Mouse (Mus musculus) midbrain, embryonic 13.5 days (tissue): ENCODE data around the gene Scaf1. TPM values are rescaled to one million over a fixed set of nuclear protein-coding genes. Genes with fewer than 3 reads are reported as not detected.

Source experiments
- ATAC-seq: fragments of 200-750 bp; cut with Nextera tagmentation; 2 replicates; pipeline ENCODE4 v1.8.0; 2017; ENCODE audit warnings: mild to moderate bottlenecking, moderate TSS enrichment, moderate library complexity
- H3K27ac ChIP-seq: fragments of 300-500 bp; sonication (generic); 2 replicates; pipeline ENCODE4 v1.5.1; 2015; ENCODE audit warnings: inconsistent platforms, mild to moderate bottlenecking, moderate library complexity
- H3K27me3 ChIP-seq: fragments of 300-500 bp; sonication (generic); 2 replicates; pipeline ENCODE4 v1.6.1; 2015; ENCODE audit warnings: mild to moderate bottlenecking, inconsistent platforms
- H3K36me3 ChIP-seq: fragments of 300-500 bp; sonication (generic); 2 replicates; pipeline ENCODE4 v1.6.1; 2015; ENCODE audit warnings: mild to moderate bottlenecking, inconsistent platforms
- H3K4me1 ChIP-seq: fragments of 300-500 bp; sonication (generic); replicated peaks from 2 replicates; pipeline ENCODE4 v1.6.1; 2015; ENCODE audit warnings: inconsistent platforms
- H3K4me2 ChIP-seq: fragments of 300-500 bp; sonication (generic); replicated peaks from 2 replicates; pipeline ENCODE4 v1.6.1; 2015; ENCODE audit warnings: moderate library complexity, mild to moderate bottlenecking, inconsistent platforms
- H3K4me3 ChIP-seq: fragments of 300-500 bp; sonication (generic); replicated peaks from 2 replicates; pipeline ENCODE4 v1.5.1; 2015; ENCODE audit warnings: mild to moderate bottlenecking, inconsistent platforms
- H3K9ac ChIP-seq: fragments of 300-500 bp; sonication (generic); replicated peaks from 2 replicates; pipeline ENCODE4 v1.6.1; 2015; ENCODE audit warnings: mild to moderate bottlenecking, inconsistent platforms
- H3K9me3 ChIP-seq: fragments of 300-500 bp; sonication (generic); 2 replicates; pipeline ENCODE4 v1.6.1; 2016; ENCODE audit warnings: mild to moderate bottlenecking, inconsistent platforms
- WGBS: fragments of 180-500 bp; shearing (Covaris S2); methylation state at CpG from one replicate; pipeline ENCODE4 v1.1.7; 2015; 5-methylcytosine and 5-hydroxymethylcytosine counted together
- polyA plus RNA-seq: library from polyadenylated mRNA; unstranded; fragments of >200 nt; fragmentation: Nextera tagmentation; extraction: Ambion mirVana; gene quantifications from 2 replicates; pipeline ENCODE4 v1.2.1, GENCODE M21; 2015

Scaf1 gene
- polyA plus RNA-seq, 1 experiment from 2014 or later, result 47.7 TPM

DNA sequence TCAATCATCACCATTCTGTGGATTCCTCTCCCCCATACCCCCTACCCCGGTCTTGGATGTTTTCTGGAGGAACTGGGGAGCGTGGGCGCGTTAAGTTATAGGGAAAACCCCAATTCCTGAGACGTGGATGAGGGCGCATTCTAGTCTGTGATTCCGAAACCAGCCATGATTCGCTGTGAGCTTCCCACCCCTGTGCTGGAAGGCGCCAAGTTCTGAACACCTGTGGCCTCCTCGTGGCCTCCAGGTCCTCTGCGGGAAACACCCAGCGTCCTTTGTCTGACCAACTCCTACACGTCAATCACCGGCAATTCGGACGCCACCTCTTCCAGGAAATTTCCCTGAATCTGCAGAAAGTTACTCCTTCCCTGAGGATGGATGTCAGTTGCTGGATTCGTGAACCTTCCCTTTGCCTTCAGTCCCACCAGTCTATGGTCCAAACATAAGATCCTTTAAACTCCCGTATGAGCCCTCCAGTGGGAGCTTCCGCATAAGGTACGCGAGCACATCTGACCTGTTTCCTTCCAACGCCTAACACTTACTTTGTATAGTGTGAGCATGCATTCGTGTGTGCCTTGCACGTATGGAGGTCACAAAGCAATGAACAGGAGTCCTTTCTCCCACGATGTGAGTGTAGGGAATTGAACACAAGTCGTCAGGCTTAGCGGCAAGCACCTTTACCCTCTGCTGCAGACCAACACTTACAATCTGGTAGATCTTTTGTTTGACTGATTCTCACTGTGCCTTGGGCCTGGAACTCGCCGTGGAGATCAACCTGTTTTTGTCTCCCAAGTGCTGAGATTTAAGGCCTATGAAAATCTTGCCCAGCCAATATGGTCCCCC lies 29.1 kb downstream of the Scaf1 start:
- no peaks in the 10 kb centered on the region for H3K27me3 ChIP-seq
- WGBS, result 1% methylated on average over 29 of the region's 29 CpGs

DNA sequence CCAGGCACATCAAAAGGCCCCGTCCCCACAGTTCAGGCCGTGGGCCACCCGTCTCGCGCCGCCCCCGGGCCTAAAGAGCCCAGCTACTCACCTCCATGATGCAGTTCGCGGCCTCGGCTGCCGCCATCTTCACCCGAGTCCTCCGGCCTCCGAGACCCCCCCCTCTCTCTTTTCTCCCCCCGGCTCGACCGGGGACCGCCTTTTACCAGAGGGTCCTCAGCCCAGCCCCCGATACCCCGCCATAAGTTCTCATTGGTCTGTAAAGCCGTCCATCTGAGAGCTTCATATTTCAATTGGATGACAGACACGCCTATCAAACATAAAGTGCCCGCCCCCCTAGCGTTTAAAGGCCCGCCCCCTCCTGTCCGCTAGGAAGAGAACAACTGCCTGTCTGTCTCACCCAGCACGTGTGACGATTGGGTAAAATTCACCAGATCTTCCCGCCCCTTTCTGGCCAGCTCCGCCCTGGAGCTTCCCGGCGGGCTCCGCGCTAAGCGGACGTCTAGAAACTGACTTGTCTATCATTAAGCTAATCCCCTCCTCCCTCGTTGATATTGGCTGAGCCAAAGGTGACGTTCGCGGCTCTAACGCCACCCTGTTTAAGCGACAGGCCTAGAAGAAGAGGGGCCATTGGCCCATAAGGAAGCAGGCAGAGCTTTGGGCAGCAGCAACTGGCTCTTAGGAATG lies 29.8 kb downstream of the Scaf1 start, which contains the start of gene Prmt1:
Gene Prmt1, minus strand, starts transcription at position 377 of the 687 bp plus-strand sequence.
- Histone ChIP-seq H3K9ac (peak within 1 kb of the TSS; percentile 98), H3K27me3 (no peaks in the 10 kb centered on the region), H3K27ac (peak within 1 kb of the TSS; percentile 95), H3K4me3 (peak within 1 kb of the TSS; percentile 94), H3K36me3 (peaks cover 20% of the 10 kb centered on the region), H3K9me3 (no peaks in the 10 kb centered on the region), H3K4me1 (peaks cover 50% of the 10 kb centered on the region), H3K4me2 (peak within 1 kb of the TSS; percentile 86)
- WGBS, result 1% methylated on average over 42 of the region's 42 CpGs
- peak; percentile 98 for ATAC-seq

More for the DNA sequence above, 29.1 kb downstream of the Scaf1 start:
- Histone ChIP-seq H3K4me1 (peaks cover 50% of the 10 kb centered on the region), H3K9ac (peak overlapping the region; percentile 87), H3K9me3 (no peaks in the 10 kb centered on the region), H3K4me3 (peak overlapping the region; percentile 94), H3K36me3 (peaks cover 18% of the 10 kb centered on the region), H3K4me2 (peak overlapping the region; percentile 86), H3K27ac (peak overlapping the region; percentile 93)
- peak; percentile 49 for ATAC-seq

DNA sequence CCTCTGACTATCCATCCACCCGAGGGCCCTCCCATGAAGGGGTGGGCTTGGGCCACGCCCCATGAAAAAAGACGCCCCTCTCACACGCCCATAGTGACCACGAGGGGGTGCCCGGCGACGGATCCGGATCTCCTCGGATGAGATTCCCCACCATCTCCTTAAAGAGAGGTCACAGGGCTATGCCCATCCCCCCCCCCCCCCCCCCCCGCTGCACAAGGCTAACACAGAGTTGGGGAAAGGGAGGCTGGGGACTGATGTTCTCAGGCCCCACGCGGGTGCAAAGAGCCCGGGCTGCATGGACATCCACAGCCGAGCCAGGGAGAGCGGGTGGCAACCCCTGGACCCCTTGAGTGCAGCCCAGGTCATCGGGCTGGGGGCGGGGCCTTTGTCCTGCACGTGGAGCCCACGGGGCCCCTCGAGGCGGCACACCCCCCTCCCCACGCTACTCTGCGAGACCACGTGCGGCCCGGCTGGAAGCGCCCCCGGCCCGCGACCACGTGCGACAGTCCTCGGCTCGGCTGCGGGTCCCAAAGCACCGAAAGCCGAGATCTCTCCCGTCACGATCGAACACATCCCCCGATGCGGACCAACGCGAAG lies 30.5 kb downstream of the Scaf1 start:
- ATAC-seq, result peak; percentile 4
- Histone ChIP-seq H3K36me3 (peaks cover 26% of the 10 kb centered on the region), H3K4me2 (peak overlapping the region; percentile 65), H3K9ac (peak overlapping the region; percentile 98), H3K27ac (peak overlapping the region; percentile 95), H3K27me3 (no peaks in the 10 kb centered on the region), H3K4me1 (peaks cover 50% of the 10 kb centered on the region), H3K9me3 (no peaks in the 10 kb centered on the region), H3K4me3 (peak overlapping the region; percentile 94)
- under 1% methylated on average over 44 of the region's 45 CpGs for WGBS

DNA sequence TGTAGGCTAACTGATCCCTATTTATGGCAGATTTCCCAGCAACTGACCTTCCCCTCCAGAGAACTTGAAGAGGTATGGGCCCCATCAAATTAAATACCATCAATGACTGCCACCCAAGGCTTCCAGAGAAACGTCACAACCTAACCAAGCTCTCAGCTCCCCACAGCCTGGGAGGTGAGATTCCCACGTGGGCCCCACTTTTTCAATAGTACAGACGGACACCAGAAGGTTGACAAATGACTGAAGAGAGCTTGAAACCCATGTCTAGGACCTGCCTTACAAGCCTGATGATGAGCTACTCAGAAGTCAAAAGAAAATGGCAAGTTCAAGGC lies 31.4 kb downstream of the Scaf1 start:
- Histone ChIP-seq H3K36me3 (peaks cover 31% of the 10 kb centered on the region), H3K27me3 (no peaks in the 10 kb centered on the region), H3K9me3 (no peaks in the 10 kb centered on the region), H3K4me3 (peak overlapping the region; percentile 94), H3K27ac (peak overlapping the region; percentile 95; the same call in 1 of the 2 replicates), H3K4me2 (peak overlapping the region; percentile 65), H3K9ac (peak overlapping the region; percentile 52), H3K4me1 (peaks cover 45% of the 10 kb centered on the region)
- WGBS, result 52% methylated on average over 3 of the region's 3 CpGs
- no peak for ATAC-seq

DNA sequence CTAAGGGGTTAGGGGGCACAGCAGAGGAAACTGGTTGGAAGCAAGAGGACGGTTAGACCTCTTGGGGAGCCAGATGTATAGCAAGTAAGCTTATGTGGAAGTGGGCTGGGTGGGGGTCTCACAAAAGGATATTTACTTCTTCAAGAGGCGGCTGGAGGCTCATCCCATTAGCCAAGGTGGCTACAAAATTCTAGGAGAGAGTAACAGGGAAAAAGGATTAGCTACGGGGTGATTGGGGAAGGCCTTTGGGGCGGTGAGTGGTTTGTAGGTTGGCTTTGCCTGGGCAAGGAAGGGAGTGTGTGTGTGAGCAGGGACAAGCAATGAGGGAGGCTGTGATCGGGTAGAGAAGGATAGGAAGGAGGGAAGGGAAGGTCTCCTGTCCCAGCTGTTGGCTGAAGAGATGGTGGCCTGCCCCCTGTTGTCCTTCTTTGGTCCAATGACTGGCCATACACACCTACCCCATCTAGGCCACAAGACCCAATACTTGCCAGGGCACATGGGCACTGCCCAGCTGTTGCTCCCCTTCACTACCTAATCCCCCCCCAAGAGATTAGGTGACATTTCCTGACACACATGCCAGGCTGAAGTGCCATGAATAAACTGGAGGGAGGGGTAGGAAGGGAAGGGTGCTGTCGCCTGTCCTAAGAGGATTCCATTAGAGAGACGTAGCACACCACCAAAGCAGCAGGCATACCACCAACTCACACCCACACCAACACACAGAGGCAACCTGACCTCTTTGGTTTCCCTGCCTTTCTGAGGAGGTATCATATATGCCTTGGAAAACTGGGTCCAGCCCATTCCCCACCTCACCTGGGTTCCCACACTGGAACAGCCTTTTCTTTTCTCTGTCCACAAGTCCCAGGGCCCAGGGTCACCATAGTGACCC lies 32.0 kb downstream of the Scaf1 start:
- H3K27me3 ChIP-seq, result no peaks in the 10 kb centered on the region
- 59% methylated on average over 7 of the region's 7 CpGs for WGBS
- peaks cover 40% of the 10 kb centered on the region for H3K4me1 ChIP-seq
- no peaks in the 10 kb centered on the region for H3K9me3 ChIP-seq
- H3K4me2 ChIP-seq, result peak overlapping the region; percentile 65
- peak overlapping the region; percentile 95 for H3K27ac ChIP-seq
- ATAC-seq, result no peak
- H3K4me3 ChIP-seq, result peak overlapping the region; percentile 94
- H3K36me3 ChIP-seq, result peaks cover 37% of the 10 kb centered on the region
- peak overlapping the region; percentile 52 for H3K9ac ChIP-seq

DNA sequence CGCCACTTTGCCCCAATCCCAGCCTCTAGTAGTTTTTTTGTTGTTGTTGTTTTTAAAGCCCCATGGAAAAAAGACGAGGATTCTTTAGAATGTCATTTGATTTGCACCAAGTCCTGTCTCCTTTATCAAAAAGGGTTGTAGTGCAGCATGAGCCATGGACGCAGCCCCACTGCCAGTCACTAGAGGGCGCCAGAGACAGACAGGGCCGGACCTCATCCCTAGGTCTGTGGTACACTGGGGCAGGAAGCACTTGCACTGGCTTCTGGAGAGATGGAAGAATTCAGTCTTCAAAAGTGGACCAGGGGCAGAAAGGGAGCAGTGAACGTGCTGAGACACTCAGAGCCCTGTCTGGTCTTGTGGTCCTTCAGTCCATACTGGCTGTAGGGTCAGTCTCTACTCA lies 33.1 kb downstream of the Scaf1 start:
- Histone ChIP-seq H3K27me3 (no peaks in the 10 kb centered on the region), H3K4me2 (peak overlapping the region; percentile 65), H3K9me3 (no peaks in the 10 kb centered on the region), H3K4me3 (no peak overlapping the region), H3K4me1 (peaks cover 31% of the 10 kb centered on the region), H3K9ac (no peak overlapping the region), H3K36me3 (peaks cover 48% of the 10 kb centered on the region), H3K27ac (peak overlapping the region; percentile 95; the same call in 1 of the 2 replicates)
- 39% methylated on average over 6 of the region's 6 CpGs for WGBS
- ATAC-seq, result no peak

DNA sequence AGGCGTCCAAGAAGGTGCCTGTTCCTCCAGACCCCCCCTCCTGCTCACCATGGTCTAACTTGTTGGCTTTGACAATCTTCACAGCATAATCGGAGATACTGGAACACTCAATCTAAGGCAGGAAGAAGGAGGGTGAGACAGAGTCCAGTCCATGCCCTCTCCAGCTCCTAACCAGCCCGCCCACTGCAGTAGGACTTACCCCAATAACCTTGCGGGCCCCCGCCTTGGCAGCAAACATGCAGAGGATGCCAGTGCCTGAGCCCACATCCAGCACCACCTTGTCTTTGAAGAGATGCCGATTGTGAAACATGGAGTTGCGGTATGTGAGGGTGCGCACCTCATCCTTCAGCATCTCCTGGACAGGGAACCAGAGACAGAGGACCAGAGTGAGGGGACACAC lies 34.6 kb downstream of the Scaf1 start:
- no peak overlapping the region for H3K4me2 ChIP-seq
- H3K9me3 ChIP-seq, result no peaks in the 10 kb centered on the region
- peaks cover 63% of the 10 kb centered on the region for H3K36me3 ChIP-seq
- WGBS, result 95% methylated on average over 8 of the region's 8 CpGs
- ATAC-seq, result no peak
- no peak overlapping the region for H3K9ac ChIP-seq
- H3K4me1 ChIP-seq, result peaks cover 25% of the 10 kb centered on the region
- H3K27ac ChIP-seq, result no peak overlapping the region
- no peaks in the 10 kb centered on the region for H3K27me3 ChIP-seq
- H3K4me3 ChIP-seq, result no peak overlapping the region

DNA sequence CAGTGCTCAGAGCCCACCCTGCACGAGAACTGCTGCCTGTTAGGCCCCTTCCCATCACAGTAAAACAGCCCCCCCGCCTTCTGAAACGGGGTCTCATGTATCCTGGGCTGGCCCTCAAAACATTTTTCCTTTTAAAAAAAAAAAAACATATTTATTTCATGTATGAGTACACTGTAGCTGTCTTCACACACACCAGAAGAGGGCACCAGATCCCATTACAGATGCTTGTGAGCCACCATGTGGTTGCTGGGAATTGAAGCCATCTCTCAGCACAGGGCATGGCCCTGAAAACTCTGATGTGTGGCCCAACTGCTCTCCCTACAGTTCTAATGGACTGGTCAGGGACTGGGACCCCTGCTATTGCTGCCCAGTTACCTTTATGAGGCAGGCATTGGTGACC lies 37.9 kb downstream of the Scaf1 start:
- H3K4me3 ChIP-seq, result no peak overlapping the region
- no peak overlapping the region for H3K9ac ChIP-seq
- H3K4me2 ChIP-seq, result no peak overlapping the region
- no peak overlapping the region for H3K27ac ChIP-seq
- no peak for ATAC-seq
- 99% methylated on average over 3 of the region's 3 CpGs for WGBS
- no peaks in the 10 kb centered on the region for H3K9me3 ChIP-seq
- peaks cover 21% of the 10 kb centered on the region for H3K4me1 ChIP-seq
- H3K36me3 ChIP-seq, result peaks cover 77% of the 10 kb centered on the region
- H3K27me3 ChIP-seq, result no peaks in the 10 kb centered on the region

DNA sequence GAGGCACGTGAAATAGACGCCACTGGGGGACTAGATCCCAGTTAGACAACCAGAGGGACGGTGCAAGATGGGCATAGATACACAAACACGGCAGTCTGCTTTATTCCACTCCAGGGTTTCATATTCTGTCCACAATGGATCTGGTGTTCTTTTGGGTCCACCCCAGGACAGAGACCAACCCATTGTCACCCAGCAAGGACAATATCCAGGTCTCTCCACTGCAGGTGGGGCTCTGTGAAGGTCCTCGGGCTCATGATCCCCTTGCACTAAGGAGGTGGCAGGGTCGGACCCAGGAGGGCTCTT lies 41.1 kb downstream of the Scaf1 start:
- no peak for ATAC-seq
- Histone ChIP-seq H3K36me3 (peaks cover 49% of the 10 kb centered on the region), H3K4me2 (peak overlapping the region; percentile 93), H3K27ac (peak overlapping the region; percentile 97), H3K9ac (peak overlapping the region; percentile 42; the same call in 1 of the 2 replicates), H3K27me3 (no peaks in the 10 kb centered on the region), H3K4me1 (peaks cover 44% of the 10 kb centered on the region), H3K9me3 (no peaks in the 10 kb centered on the region), H3K4me3 (peak overlapping the region; percentile 58)
- 21% methylated on average over 6 of the region's 6 CpGs for WGBS

DNA sequence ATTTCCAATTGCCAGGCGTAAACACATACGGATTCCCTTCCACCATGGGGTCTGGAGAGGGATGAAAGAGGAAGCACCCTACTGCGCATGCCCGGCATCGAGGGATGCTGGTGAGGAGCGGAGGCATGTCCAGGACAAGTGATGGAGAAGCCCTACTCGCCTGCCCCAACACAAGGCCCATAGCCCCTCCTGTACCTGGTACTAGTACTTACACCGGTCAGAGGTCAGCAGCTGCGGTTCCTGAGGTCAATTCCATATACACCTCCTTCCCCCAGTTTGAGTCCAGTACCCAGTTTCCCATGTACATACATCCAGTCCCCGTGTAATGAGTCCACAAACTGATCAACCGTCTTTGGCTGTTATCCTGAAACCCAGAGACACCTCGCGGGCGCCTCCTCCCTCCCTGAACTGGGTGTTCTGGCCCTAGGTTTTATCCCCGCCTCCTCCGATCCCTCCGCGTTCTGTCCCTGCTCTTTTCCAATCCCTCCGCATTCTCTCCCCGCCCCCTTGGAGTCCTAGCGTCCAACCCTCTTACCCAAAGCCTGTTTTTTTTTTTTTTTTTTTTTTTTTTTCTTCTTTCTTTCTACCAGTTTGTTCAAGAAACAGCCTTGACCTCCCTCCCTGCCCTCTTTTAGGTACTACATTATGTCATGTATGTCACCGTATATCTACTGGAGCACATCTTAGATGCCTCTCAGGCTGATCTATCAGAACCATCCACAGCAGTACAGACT lies 41.6 kb downstream of the Scaf1 start, which contains the start of gene Cpt1c:
Gene Cpt1c, minus strand, starts transcription at position 469 of the 734 bp plus-strand sequence.
- under 1% methylated on average over 22 of the region's 22 CpGs for WGBS
- H3K4me3 ChIP-seq, result peak within 1 kb of the TSS; percentile 58

More for the DNA sequence above, 41.6 kb downstream of the Scaf1 start, which contains the start of gene Cpt1c:
- peaks cover 44% of the 10 kb centered on the region for H3K36me3 ChIP-seq
- H3K9ac ChIP-seq, result peak within 1 kb of the TSS; percentile 77
- peak within 1 kb of the TSS; percentile 93 for H3K4me2 ChIP-seq
- peak within 1 kb of the TSS; percentile 97 for H3K27ac ChIP-seq
- H3K9me3 ChIP-seq, result no peaks in the 10 kb centered on the region
- H3K27me3 ChIP-seq, result no peaks in the 10 kb centered on the region
- H3K4me1 ChIP-seq, result peaks cover 48% of the 10 kb centered on the region
- peak; percentile 65 for ATAC-seq
